Mouse (Mus musculus) thymus, adult 2 months (tissue): ENCODE data around the gene Kcnk2.

ENCODE experiments used
- CTCF ChIP-seq: fragments of 200-500 bp; IDR thresholded peaks from 2 replicates; pipeline ENCODE4 v1.5.1; 2012; ENCODE audit warnings: mild to moderate bottlenecking, control low read depth, low read length, moderate library complexity, borderline replicate concordance; ENCODE audit not compliant: control insufficient read depth, poor library complexity, insufficient read depth; ENCODE audit errors: extremely low read depth
- POLR2A ChIP-seq: fragments of 200-500 bp; IDR thresholded peaks from 2 replicates; pipeline ENCODE4 v1.6.1; 2012; ENCODE audit warnings: mild to moderate bottlenecking, low read length, control low read depth, moderate library complexity; ENCODE audit not compliant: control insufficient read depth, poor library complexity, insufficient read depth; ENCODE audit errors: extremely low read depth

GRCm38 (mm10) chr1:189209029-189209714 lies 192.9 kb downstream of the Kcnk2 start:
- no peak for TF ChIP-seq CTCF
- TF ChIP-seq POLR2A = no peak
